Mouse (Mus musculus) megakaryocyte, embryonic 14.5 days (primary cell): ENCODE measurements around the gene Serac1. TPM values are rescaled to one million over a fixed set of nuclear protein-coding genes. Genes with fewer than 3 reads are reported as not detected.

ENCODE experiments used
- H3K27me3 ChIP-seq: replicated peaks from 2 replicates; pipeline ENCODE3; 2012; ENCODE audit warnings: inconsistent platforms
- H3K36me3 ChIP-seq: replicated peaks from 2 replicates; pipeline ENCODE3; 2012; ENCODE audit warnings: low read length, inconsistent platforms, mixed read lengths
- H3K4me1 ChIP-seq: 2 replicates; pipeline ENCODE4 v1.6.1; 2012; ENCODE audit warnings: inconsistent platforms
- H3K4me3 ChIP-seq: replicated peaks from 2 replicates; pipeline ENCODE3; 2012; ENCODE audit warnings: moderate library complexity, mild to moderate bottlenecking, inconsistent platforms
- H3K9me3 ChIP-seq: 2 replicates; pipeline ENCODE4 v1.6.1; 2012; ENCODE audit warnings: inconsistent platforms
- FLI1 ChIP-seq: IDR thresholded peaks from 2 replicates; pipeline ENCODE4 v1.6.1; 2012; ENCODE audit warnings: low read length, inconsistent platforms, mixed read lengths
- GATA1 ChIP-seq: IDR thresholded peaks from 3 replicates; pipeline ENCODE4 v1.6.1; 2012; ENCODE audit warnings: mixed read lengths, low read length, inconsistent platforms, borderline replicate concordance
- polyA plus RNA-seq: library from polyadenylated mRNA; stranded (reverse); fragments of >175 nt; gene quantifications from 2 replicates; pipeline ENCODE4 v1.2.3, GENCODE M21; 2012; ENCODE audit warnings: low replicate concordance; ENCODE audit not compliant: insufficient read depth

Serac1 gene
- polyA plus RNA-seq, 1 experiment = 0.44 TPM

DNA sequence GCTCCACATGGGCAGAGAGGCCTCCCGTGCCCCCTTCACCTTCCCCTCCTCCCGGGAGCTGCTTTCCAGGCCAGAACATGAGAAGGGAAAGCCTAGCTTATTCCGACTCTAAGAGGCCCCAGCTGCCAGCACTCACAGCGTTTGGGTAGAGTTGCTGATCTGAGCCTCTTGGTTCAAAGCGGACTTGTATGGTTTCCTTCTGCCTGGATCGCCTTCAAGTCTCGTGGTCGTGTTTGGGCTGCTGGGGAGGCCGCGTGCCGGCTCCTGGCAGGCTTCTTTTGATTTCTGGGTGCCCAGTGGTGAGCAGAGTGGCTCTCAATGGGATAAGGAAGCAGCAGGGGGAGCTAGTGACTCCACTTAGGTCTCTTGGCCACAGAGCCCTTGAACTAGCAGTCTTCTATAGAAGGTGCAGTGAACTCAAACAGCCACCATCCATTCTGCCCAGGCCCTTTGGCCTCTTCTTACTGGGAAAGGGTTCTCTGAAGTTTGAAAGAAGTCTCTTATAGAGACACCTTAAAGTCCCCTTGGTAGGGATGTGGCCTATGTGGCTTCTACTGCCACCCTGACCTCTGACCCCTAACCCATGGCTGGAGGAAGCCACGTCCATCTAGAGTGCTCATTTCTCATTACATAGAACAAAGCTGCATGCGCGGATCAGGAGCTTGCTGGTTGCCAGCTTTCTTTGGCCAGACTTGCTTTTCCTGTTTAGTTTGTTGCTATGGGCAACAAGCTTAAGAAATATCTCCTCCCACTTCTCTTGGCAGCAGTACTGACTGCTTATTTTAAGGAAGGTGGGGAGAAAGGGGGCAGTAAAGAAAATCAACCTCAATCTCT is 73.7 kb downstream of the Serac1 start:
- H3K36me3 ChIP-seq = peaks cover 41% of the 10 kb centered on the region
- TF ChIP-seq GATA1 = no peak
- TF ChIP-seq FLI1 = no peak
- no peaks in the 10 kb centered on the region for H3K9me3 ChIP-seq
- peak overlapping the region; percentile 67 for H3K4me3 ChIP-seq
- H3K4me1 ChIP-seq = peaks cover 95% of the 10 kb centered on the region
- H3K27me3 ChIP-seq = no peaks in the 10 kb centered on the region

DNA sequence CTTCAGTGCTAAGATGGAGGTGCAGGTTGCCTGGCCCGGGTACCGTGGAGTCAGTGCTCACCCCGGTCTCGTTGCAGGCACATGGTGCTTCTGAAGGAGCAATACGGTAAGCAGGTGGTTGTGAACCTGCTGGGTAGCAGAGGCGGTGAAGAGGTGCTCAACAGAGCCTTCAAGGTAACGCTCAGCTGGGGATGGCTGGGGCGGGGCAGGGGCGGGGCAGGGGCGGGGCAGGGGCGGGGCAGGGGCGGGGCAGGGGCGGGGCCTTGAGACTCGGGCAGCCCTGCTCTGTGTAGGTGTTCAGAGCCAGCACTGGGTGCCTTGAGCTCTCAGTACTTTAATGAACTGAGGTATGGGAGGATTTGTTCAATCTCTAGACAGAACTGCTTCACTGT is 74.3 kb downstream of the Serac1 start:
- peak overlapping the region; percentile 60 for H3K4me3 ChIP-seq
- no peaks in the 10 kb centered on the region for H3K27me3 ChIP-seq
- TF ChIP-seq GATA1 (no peak), FLI1 (no peak)
- peaks cover 39% of the 10 kb centered on the region for H3K36me3 ChIP-seq
- peaks cover 93% of the 10 kb centered on the region for H3K4me1 ChIP-seq
- no peaks in the 10 kb centered on the region for H3K9me3 ChIP-seq

DNA sequence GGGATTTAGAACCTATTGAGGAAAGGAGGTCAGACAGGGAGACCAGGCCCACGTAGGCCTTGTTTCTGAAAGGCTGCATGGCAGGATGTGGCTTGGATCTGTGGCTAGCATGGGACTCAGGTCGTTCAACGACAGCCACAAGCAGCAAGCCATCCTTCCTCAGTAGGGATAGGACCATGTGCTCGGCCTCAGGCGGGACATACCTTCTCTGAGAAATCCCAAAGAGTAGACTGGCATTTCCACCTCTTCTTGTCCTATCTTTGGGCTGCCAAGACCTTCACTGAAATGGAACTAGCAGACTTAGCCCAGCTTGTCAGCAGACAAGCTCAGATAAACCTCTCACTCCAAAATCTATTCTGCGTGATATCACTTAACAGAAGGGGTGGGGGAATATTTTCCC is 75.9 kb downstream of the Serac1 start:
- H3K36me3 ChIP-seq = peaks cover 41% of the 10 kb centered on the region
- peaks cover 88% of the 10 kb centered on the region for H3K4me1 ChIP-seq
- H3K9me3 ChIP-seq = no peaks in the 10 kb centered on the region
- no peaks in the 10 kb centered on the region for H3K27me3 ChIP-seq
- no peak for TF ChIP-seq GATA1
- TF ChIP-seq FLI1 = no peak
- H3K4me3 ChIP-seq = no peak overlapping the region

DNA sequence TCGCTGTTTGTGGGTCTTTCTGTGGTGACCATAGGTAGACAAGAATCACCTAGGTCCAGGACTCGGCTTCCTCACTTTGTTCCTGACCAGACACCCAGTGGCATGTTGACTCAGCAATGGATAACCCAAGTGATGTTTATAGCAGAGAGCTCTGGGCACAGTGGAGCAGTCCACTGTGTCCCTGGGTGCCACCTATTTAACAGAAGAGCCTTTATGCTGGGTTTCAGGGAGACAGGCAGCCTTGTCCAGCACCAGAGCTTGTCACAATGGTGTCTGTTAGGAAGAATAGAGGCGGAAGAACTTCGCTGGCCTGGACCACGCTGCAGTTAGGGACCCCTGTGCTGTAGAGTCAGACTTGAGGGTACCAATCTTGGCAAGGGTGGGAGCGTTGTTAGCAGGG is 77.0 kb downstream of the Serac1 start:
- TF ChIP-seq GATA1 = no peak
- TF ChIP-seq FLI1 = no peak
- no peaks in the 10 kb centered on the region for H3K9me3 ChIP-seq
- H3K4me3 ChIP-seq = peak overlapping the region; percentile 70
- peaks cover 86% of the 10 kb centered on the region for H3K4me1 ChIP-seq
- no peaks in the 10 kb centered on the region for H3K27me3 ChIP-seq
- H3K36me3 ChIP-seq = peaks cover 50% of the 10 kb centered on the region

DNA sequence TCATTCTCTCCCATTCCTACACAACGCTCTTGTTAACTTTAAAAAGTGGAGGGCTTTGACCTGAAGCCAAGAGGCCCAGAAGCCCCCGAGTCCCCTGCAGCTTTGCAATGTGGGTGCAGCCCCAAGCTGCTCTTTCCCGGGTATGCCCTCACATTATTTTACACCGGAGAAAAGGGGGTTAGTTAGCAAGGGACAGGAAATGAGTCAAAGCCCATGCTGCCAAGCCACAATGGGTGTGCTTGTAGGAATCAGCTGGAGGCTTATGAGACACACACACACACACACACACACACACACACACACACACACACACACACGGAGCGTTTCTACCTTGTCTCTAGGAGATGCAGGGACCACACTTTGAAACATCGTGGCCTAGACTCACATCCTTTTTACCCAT is 77.7 kb downstream of the Serac1 start:
- Histone ChIP-seq H3K27me3 (no peaks in the 10 kb centered on the region), H3K36me3 (peaks cover 55% of the 10 kb centered on the region), H3K9me3 (no peaks in the 10 kb centered on the region), H3K4me3 (peak overlapping the region; percentile 70), H3K4me1 (peaks cover 84% of the 10 kb centered on the region)
- no peak for TF ChIP-seq GATA1
- TF ChIP-seq FLI1 = no peak

DNA sequence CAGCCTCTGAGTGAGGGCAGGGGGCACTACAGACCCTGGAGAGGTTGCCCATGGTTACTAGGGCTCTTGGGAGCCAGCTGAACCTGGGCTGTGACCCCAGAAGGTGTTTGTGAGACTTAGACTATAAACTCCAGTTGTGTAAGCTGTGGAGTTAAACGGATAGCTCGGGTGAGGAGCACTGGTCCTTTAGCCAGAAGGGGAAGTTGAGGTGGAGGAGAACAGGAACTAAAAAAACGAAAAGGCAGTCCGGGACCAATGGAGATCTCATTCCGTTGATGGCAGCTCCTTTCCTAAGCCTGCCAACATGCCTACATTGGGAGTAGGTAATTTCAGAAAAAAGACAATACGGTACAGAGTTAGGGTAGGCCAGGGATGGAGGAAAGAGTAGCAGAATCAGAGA is 78.2 kb downstream of the Serac1 start:
- H3K36me3 ChIP-seq = peaks cover 59% of the 10 kb centered on the region
- peaks cover 83% of the 10 kb centered on the region for H3K4me1 ChIP-seq
- H3K27me3 ChIP-seq = peaks cover 3% of the 10 kb centered on the region
- TF ChIP-seq FLI1 = no peak
- no peak for TF ChIP-seq GATA1
- peak overlapping the region; percentile 54 for H3K4me3 ChIP-seq
- no peaks in the 10 kb centered on the region for H3K9me3 ChIP-seq

DNA sequence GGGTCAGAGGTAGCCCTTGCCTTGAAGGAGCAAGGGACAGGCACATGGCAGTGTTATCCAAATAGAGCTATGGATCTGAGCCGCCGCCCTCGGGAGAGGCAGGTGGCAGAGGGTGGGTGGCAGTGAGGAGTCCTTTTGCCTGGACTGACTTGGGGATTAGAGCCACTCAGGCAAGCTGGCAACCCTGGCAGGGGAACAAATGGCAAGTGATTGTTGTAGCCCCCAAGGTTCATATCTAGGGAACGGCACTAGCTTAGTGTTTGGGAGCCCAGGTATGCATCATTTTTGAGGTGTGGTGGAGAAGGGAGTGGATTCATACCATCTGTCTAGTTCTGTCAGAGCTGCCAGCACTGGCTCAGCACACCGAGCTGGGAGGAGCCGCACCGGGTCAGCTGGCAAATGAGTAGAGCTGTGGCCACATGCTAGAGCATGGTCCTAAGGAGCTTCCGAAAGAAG is 78.6 kb downstream of the Serac1 start:
- no peaks in the 10 kb centered on the region for H3K9me3 ChIP-seq
- no peak overlapping the region for H3K4me3 ChIP-seq
- H3K4me1 ChIP-seq = peaks cover 82% of the 10 kb centered on the region
- peaks cover 64% of the 10 kb centered on the region for H3K36me3 ChIP-seq
- peaks cover 3% of the 10 kb centered on the region for H3K27me3 ChIP-seq
- TF ChIP-seq FLI1 = no peak
- TF ChIP-seq GATA1 = no peak

DNA sequence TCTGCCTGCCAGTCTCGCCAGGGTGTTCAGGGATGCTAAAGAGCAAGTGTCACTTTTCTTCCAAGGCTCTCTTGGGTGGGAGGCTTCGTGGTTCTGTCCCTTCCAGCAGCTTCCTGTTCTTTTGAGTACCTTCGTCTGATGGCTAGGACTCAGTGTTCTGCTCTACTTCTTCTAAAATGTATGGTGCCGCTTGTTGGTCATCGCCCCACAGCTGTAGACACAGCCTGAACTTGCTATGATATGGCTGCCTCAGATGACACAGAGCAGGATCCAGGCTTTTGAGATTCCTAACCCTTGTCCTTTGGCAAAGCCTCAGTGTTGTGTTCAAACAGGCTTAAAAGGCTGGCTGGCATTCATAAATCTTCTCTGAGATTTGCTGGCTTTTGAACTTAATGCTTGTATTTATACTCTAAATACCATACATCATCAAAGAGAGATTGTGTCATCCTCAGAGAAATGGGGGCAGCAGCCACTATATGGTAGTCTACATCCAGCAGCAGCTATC is 80.5 kb downstream of the Serac1 start:
- peaks cover 3% of the 10 kb centered on the region for H3K27me3 ChIP-seq

DNA sequence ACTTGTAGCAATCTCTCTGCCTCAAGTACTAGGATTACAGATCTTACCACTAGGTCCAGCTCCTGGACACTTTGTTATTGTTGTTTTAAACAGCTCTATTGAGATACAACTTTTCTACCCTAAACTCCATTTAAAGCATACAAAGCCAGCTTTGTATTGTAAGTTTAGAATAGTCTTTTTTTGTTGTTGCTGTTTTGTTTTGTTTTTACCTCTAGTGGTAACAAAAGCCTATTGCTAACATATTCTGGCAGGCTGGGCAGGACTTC is 81.4 kb downstream of the Serac1 start:
- TF ChIP-seq FLI1 = no peak
- TF ChIP-seq GATA1 = no peak
- H3K4me3 ChIP-seq = no peak overlapping the region
- no peaks in the 10 kb centered on the region for H3K9me3 ChIP-seq
- H3K4me1 ChIP-seq = peaks cover 87% of the 10 kb centered on the region
- peaks cover 60% of the 10 kb centered on the region for H3K36me3 ChIP-seq
- H3K27me3 ChIP-seq = peaks cover 3% of the 10 kb centered on the region

More for the DNA sequence above, 80.5 kb downstream of the Serac1 start:
- H3K4me3 ChIP-seq = no peak overlapping the region
- peaks cover 67% of the 10 kb centered on the region for H3K36me3 ChIP-seq
- H3K4me1 ChIP-seq = peaks cover 85% of the 10 kb centered on the region
- TF ChIP-seq GATA1 (no peak), FLI1 (no peak)
- H3K9me3 ChIP-seq = no peaks in the 10 kb centered on the region

DNA sequence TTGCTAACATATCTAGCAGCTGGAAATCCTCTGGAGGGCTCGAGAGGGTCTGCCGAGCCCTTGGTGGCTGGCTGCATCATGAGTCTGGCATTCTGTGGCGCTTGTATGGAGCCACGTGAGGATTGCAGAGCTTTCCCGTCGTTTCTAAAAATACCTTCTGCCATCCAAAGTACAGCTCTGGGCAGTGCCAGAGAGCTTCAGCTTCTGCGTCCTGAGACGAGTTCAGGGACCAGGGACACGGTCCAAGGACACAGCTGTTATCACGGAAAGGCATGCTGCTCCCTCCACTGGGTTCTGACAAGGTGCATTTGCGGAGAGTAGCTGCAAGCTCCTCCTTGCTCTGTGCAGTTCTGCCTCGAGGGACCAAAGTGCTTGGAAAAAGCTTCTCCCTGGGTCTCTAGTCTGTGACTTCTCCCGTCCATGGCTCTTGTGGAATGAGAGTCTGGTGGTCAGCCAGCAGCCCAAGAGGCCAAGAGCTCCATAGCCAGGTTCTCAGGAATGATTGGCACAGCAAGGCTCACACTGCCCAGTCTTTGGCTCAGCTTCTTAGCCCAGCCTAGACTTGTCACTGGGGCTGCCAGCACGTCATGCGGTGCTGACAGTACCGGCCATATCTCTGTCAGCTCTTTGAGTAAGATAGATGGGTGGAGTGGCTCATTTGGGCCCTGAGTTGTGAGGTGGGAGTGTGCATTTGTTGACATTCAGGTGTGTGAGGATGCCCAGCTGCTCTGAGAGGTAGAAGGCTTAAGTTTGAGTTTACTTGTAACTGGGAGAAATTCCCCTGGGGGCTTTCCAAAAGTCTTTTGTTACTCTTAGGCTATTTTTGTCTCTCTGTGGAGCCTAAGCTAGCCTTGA is 81.9 kb downstream of the Serac1 start:
- H3K36me3 ChIP-seq = peaks cover 55% of the 10 kb centered on the region
- no peaks in the 10 kb centered on the region for H3K9me3 ChIP-seq
- peaks cover 87% of the 10 kb centered on the region for H3K4me1 ChIP-seq
- no peak overlapping the region for H3K4me3 ChIP-seq
- TF ChIP-seq FLI1 = no peak
- TF ChIP-seq GATA1 = no peak
- peaks cover 3% of the 10 kb centered on the region for H3K27me3 ChIP-seq
